Mouse (Mus musculus) myocyte (in vitro differentiated cells): ENCODE measurements around the gene Gm16405. TPM values are rescaled to one million over a fixed set of nuclear protein-coding genes. Genes with fewer than 3 reads are reported as not detected.
"Not testable (repeated sequence)": the region's sequence is repeated elsewhere in the genome, so short reads cannot be mapped to it uniquely, and the experiment has no call there.

Experiments
- H3K27me3 ChIP-seq: one replicate; pipeline ENCODE4 v1.6.1; 2011; ENCODE audit not compliant: control insufficient read depth, insufficient read depth, insufficient read length
- H3K36me3 ChIP-seq: one replicate; pipeline ENCODE4 v1.6.1; 2011; ENCODE audit not compliant: control insufficient read depth, insufficient read depth
- H3K4me2 ChIP-seq: one replicate; pipeline ENCODE4 v1.6.1; 2011; ENCODE audit warnings: low read depth, control low read depth
- H3K4me3 ChIP-seq: one replicate; pipeline ENCODE4 v1.5.1; 2011; ENCODE audit warnings: mild to moderate bottlenecking, control low read depth, moderate library complexity
- H3K79me2 ChIP-seq: one replicate; pipeline ENCODE4 v1.6.1; 2011; ENCODE audit not compliant: control insufficient read depth, insufficient read depth
- H3ac ChIP-seq: one replicate; pipeline ENCODE4 v1.6.1; 2011; ENCODE audit not compliant: control insufficient read depth, insufficient read length
- polyA plus RNA-seq: library from polyadenylated mRNA; unstranded; fragments of >200 nt; fragmentation: generic; extraction: Trizol; gene quantifications from one replicate; pipeline ENCODE4 v1.2.1, GENCODE M21; 2012; ENCODE audit warnings: missing spikeins

Gene Gm16405
- polyA plus RNA-seq, result not detected

DNA sequence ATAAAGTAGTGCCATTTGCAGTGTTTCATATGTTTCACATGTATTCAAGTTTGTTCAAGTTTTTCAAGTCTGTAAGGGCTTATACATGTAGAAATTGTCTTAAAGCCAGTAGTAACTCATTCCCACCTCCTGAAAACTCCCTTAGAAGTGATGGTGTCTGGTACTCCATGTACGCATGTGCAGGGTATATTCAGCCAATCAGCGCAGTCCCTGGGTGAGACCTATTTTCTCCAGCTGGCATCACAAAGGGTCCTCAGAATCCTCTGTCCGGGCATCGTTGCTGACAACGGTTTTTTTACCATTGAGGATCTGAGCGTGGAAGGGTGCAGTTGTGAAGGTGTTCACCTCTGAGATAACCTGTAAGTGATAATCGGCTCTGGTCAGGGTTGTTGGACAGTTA is at the start of gene Gm16405:
Gm16405 (plus strand) TSS at position 301 of the 400 bp plus-strand sequence.
- H3K4me3 ChIP-seq, H3K36me3 ChIP-seq, H3K27me3 ChIP-seq, H3K79me2 ChIP-seq, H3ac ChIP-seq, H3K4me2 ChIP-seq: not testable (repeated sequence)

Other genes with a start within 250 kb of the Gm16405 start
- gene Gm16430, start 91.0 kb downstream of the Gm16405 start, polyA plus RNA-seq, result not detected